Mouse (Mus musculus): ENCODE results near the gene Fsd2. TPM values are rescaled to one million over a fixed set of nuclear protein-coding genes. Genes with fewer than 3 reads are reported as not detected.
A peak's percentile ranks its signal among the peaks of the same experiment; 100 is the strongest.

The Fsd2 gene
- total and polyA plus RNA-seq, 3 experiments = 85.7 to 322 (median 304) TPM

- H3K4me1 ChIP-seq (ENCODE audit: control insufficient read depth, insufficient read depth, low read length) = peaks cover 12% of the 10 kb centered on the region
- intact Hi-C loops (cut with DNase I) = loop anchor here (1.0 to 10.0 kb wide), 3 partner anchors 48 to 407 kb away; partner anchors contain the start of gene Cpeb1
- H3K36me3 ChIP-seq (ENCODE audit: control insufficient read depth, insufficient read depth, low read length) = peaks cover 8% of the 10 kb centered on the region
- peak; percentile 92 to 95 for DNase-seq
- peaks cover 9% of the 10 kb centered on the region for H3K79me2 ChIP-seq (replicated peaks; ENCODE audit: control insufficient read depth, insufficient read depth, low read length)
- TF ChIP-seq POLR2A (IDR thresholded peaks at IDR 0.05; ENCODE audit: insufficient read depth, low read depth, low read length) (peak; percentile 97), EP300 (IDR thresholded peaks at IDR 0.05; ENCODE audit: insufficient read depth, low read depth, low read length) (0 out of 2 replicates have a peak, but pooled peaks have one; percentile 64), CTCF (IDR thresholded peaks at IDR 0.05) (peak; percentile 31)
- peak within 1 kb of the TSS; percentile 96 for H3K4me3 ChIP-seq
- H3K27me3 ChIP-seq (ENCODE audit: control insufficient read depth, insufficient read depth, low read length) = no peaks in the 10 kb centered on the region
- WGBS = under 1% methylated on average over 84 of the region's 96 CpGs
- H3K9ac ChIP-seq (ENCODE audit: low read depth, low read length) = peak within 1 kb of the TSS; percentile 98
- peak within 1 kb of the TSS; percentile 94 for H3K27ac ChIP-seq
These were observed 4.6 kb upstream of the Fsd2 start, which contains the start of gene Whamm for GRCm38 (mm10) chr7:81571108-81571940. Whamm (plus strand) TSS chr7:81571266.

- H3K4me1 ChIP-seq (ENCODE audit: control insufficient read depth, insufficient read depth, low read length) = peaks cover 12% of the 10 kb centered on the region
- DNase-seq = no peak
- H3K79me2 ChIP-seq (replicated peaks; ENCODE audit: control insufficient read depth, insufficient read depth, low read length) = peaks cover 9% of the 10 kb centered on the region
- no peak overlapping the region for H3K9ac ChIP-seq (ENCODE audit: low read depth, low read length)
- no peaks in the 10 kb centered on the region for H3K27me3 ChIP-seq (ENCODE audit: control insufficient read depth, insufficient read depth, low read length)
- WGBS = 3% methylated on average over 5 of the region's 5 CpGs
- TF ChIP-seq CTCF (IDR thresholded peaks at IDR 0.05) (peak; percentile 56), EP300 (IDR thresholded peaks at IDR 0.05; ENCODE audit: insufficient read depth, low read depth, low read length) (no peak)
- H3K36me3 ChIP-seq (ENCODE audit: control insufficient read depth, insufficient read depth, low read length) = peaks cover 8% of the 10 kb centered on the region
- peak overlapping the region; percentile 96 for H3K4me3 ChIP-seq
- peak overlapping the region; percentile 94 for H3K27ac ChIP-seq
- intact Hi-C loops (cut with DNase I) = loop anchor here (1.0 to 10.0 kb wide), 3 partner anchors 47 to 406 kb away; partner anchors contain the start of gene Cpeb1
These were observed 4.0 kb upstream of the Fsd2 start for GRCm38 (mm10) chr7:81570752-81571107.

- no peaks in the 10 kb centered on the region for H3K27me3 ChIP-seq (ENCODE audit: control insufficient read depth, insufficient read depth, low read length)
- WGBS = 93% methylated on average over 3 of the region's 3 CpGs
- H3K4me1 ChIP-seq (ENCODE audit: control insufficient read depth, insufficient read depth, low read length) = peaks cover 10% of the 10 kb centered on the region
- no peak overlapping the region for H3K9ac ChIP-seq (ENCODE audit: low read depth, low read length)
- H3K79me2 ChIP-seq (replicated peaks; ENCODE audit: control insufficient read depth, insufficient read depth, low read length) = peaks cover 7% of the 10 kb centered on the region
- H3K4me3 ChIP-seq = no peak overlapping the region
- DNase-seq = peak in 1 of 2 experiments; percentile 10
- intact Hi-C loops (cut with DNase I) = loop anchor here (5.0 to 10.0 kb wide), 2 partner anchors 113 to 405 kb away; partner anchors contain the start of gene Cpeb1
- no peak for TF ChIP-seq POLR2A (IDR thresholded peaks at IDR 0.05; ENCODE audit: insufficient read depth, low read depth, low read length)
- TF ChIP-seq CTCF (IDR thresholded peaks at IDR 0.05) = no peak
- TF ChIP-seq EP300 (IDR thresholded peaks at IDR 0.05; ENCODE audit: insufficient read depth, low read depth, low read length) = no peak
- peak overlapping the region; percentile 94 for H3K27ac ChIP-seq
- peaks cover 8% of the 10 kb centered on the region for H3K36me3 ChIP-seq (ENCODE audit: control insufficient read depth, insufficient read depth, low read length)
These were observed 3.5 kb upstream of the Fsd2 start for GRCm38 (mm10) chr7:81570271-81570670.

GRCm38 (mm10) chr7:81569851-81570250, 3.1 kb upstream of the Fsd2 start:
- intact Hi-C loops (cut with DNase I) = loop anchor here (5.0 to 10.0 kb wide), 2 partner anchors 113 to 405 kb away; partner anchors contain the start of gene Cpeb1
- peak in 1 of 2 experiments; percentile 4 for DNase-seq
- no peak overlapping the region for H3K9ac ChIP-seq (ENCODE audit: low read depth, low read length)
- no peaks in the 10 kb centered on the region for H3K27me3 ChIP-seq (ENCODE audit: control insufficient read depth, insufficient read depth, low read length)
- H3K4me1 ChIP-seq (ENCODE audit: control insufficient read depth, insufficient read depth, low read length) = peaks cover 7% of the 10 kb centered on the region
- no peak overlapping the region for H3K4me3 ChIP-seq
- peaks cover 4% of the 10 kb centered on the region for H3K36me3 ChIP-seq (ENCODE audit: control insufficient read depth, insufficient read depth, low read length)
- peaks cover 4% of the 10 kb centered on the region for H3K79me2 ChIP-seq (replicated peaks; ENCODE audit: control insufficient read depth, insufficient read depth, low read length)
- no peak overlapping the region for H3K27ac ChIP-seq
- TF ChIP-seq EP300 (IDR thresholded peaks at IDR 0.05; ENCODE audit: insufficient read depth, low read depth, low read length) (no peak), CTCF (IDR thresholded peaks at IDR 0.05) (no peak), POLR2A (IDR thresholded peaks at IDR 0.05; ENCODE audit: insufficient read depth, low read depth, low read length) (no peak)
- 89% methylated on average over 1 of the region's 1 CpGs for WGBS

- Histone ChIP-seq H3K79me2 (replicated peaks; ENCODE audit: control insufficient read depth, insufficient read depth, low read length) (no peaks in the 10 kb centered on the region), H3K36me3 (ENCODE audit: control insufficient read depth, insufficient read depth, low read length) (no peaks in the 10 kb centered on the region; the same call in 1 of the 2 replicates), H3K4me1 (ENCODE audit: control insufficient read depth, insufficient read depth, low read length) (no peaks in the 10 kb centered on the region; the same call in 1 of the 2 replicates), H3K27ac (peak overlapping the region; percentile 88), H3K4me3 (no peak overlapping the region), H3K9ac (ENCODE audit: low read depth, low read length) (no peak overlapping the region), H3K27me3 (ENCODE audit: control insufficient read depth, insufficient read depth, low read length) (no peaks in the 10 kb centered on the region)
- TF ChIP-seq CTCF (IDR thresholded peaks at IDR 0.05) = no peak
- TF ChIP-seq EP300 (IDR thresholded peaks at IDR 0.05; ENCODE audit: insufficient read depth, low read depth, low read length) = no peak
- no peak for TF ChIP-seq POLR2A (IDR thresholded peaks at IDR 0.05; ENCODE audit: insufficient read depth, low read depth, low read length)
- 78% methylated on average over 5 of the region's 5 CpGs for WGBS
- no peak for DNase-seq
- intact Hi-C loops (cut with DNase I) = no loop called here
These were observed 652 bp upstream of the Fsd2 start for GRCm38 (mm10) chr7:81567396-81567795.

All from heart, adult 2 months (tissue).